Mouse (Mus musculus): ENCODE measurements around the gene Tle3.

DNA sequence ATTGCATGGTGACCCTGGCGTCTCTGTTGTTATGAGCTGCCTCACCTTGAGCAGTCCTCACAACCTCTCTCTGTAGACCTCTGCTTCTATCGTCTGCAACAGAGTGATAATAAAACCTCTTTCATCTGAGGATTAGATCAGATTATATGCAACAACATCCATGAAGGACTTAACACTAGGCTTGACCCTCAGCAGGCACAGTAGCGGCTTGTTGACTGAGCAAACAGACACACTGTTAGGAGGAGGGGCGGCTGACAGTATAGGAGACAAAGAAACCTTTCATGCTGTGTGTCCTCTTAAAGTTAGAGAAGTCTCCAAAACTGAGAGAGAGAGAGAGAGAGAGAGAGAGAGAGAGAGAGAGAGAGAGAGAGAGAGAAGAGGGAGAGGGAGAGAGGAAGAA, 89.7 kb downstream of the Tle3 start:
- no peak for TF ChIP-seq CTCF (IDR thresholded peaks at IDR 0.05; ENCODE audit: low read depth, low read length)
- no peak for TF ChIP-seq POLR2A (IDR thresholded peaks at IDR 0.05; ENCODE audit: extremely low read depth, insufficient read depth, low read length)

Measured in liver, adult 2 months (tissue).